Mouse (Mus musculus) midbrain, embryonic 11.5 days (tissue): Measurements from ENCODE around the gene Pradc1. TPM values are rescaled to one million over a fixed set of nuclear protein-coding genes. Genes with fewer than 3 reads are reported as not detected.
A peak's percentile ranks its signal among the peaks of the same experiment; 100 is the strongest.

Experiments
- ATAC-seq: fragments of 200-750 bp; cut with Nextera tagmentation; 2 replicates; pipeline ENCODE4 v1.8.0; 2017; ENCODE audit warnings: moderate TSS enrichment, moderate library complexity; ENCODE audit not compliant: low FRiP score
- DNase-seq: peaks from one replicate; pipeline ENCODE4 v3.0.0; 2015; ENCODE audit warnings: low spot score; ENCODE audit errors: missing footprints
- H3K27ac ChIP-seq: fragments of 300-500 bp; sonication (generic); 2 replicates; pipeline ENCODE4 v1.5.1; 2014; ENCODE audit warnings: low read depth, low read length
- H3K27me3 ChIP-seq: fragments of 300-500 bp; sonication (generic); 2 replicates; pipeline ENCODE4 v1.6.1; 2014; ENCODE audit warnings: mild to moderate bottlenecking, low read length, moderate library complexity, mixed read lengths; ENCODE audit not compliant: control insufficient read depth, insufficient read depth
- H3K36me3 ChIP-seq: fragments of 300-500 bp; sonication (generic); 2 replicates; pipeline ENCODE4 v1.6.1; 2014; ENCODE audit warnings: mild to moderate bottlenecking, low read length, moderate library complexity, mixed read lengths; ENCODE audit not compliant: control insufficient read depth, insufficient read depth
- H3K4me1 ChIP-seq: fragments of 300-500 bp; sonication (generic); 2 replicates; pipeline ENCODE4 v1.6.1; 2014; ENCODE audit warnings: low read length; ENCODE audit not compliant: control insufficient read depth, insufficient read depth
- H3K4me2 ChIP-seq: fragments of 300-500 bp; sonication (generic); 2 replicates; pipeline ENCODE4 v1.6.1; 2014; ENCODE audit warnings: mild to moderate bottlenecking, moderate library complexity
- H3K4me3 ChIP-seq: fragments of 300-500 bp; sonication (generic); 2 replicates; pipeline ENCODE4 v1.5.1; 2014; ENCODE audit warnings: low read depth, low read length
- H3K9ac ChIP-seq: fragments of 300-500 bp; sonication (generic); 2 replicates; pipeline ENCODE4 v1.6.1; 2014; ENCODE audit warnings: low read length
- H3K9me3 ChIP-seq: fragments of 300-500 bp; sonication (generic); 2 replicates; pipeline ENCODE4 v1.6.1; 2016; ENCODE audit warnings: low read length; ENCODE audit not compliant: control insufficient read depth
- WGBS: fragments of 180-500 bp; shearing (Covaris S2); extraction: QIAGEN DNeasy Blood & Tissue Kit; methylation state at CpG from one replicate; pipeline ENCODE4 v1.1.7; 2014; 5-methylcytosine and 5-hydroxymethylcytosine counted together
- polyA plus RNA-seq: library from polyadenylated mRNA; unstranded; fragments of >200 nt; fragmentation: Nextera tagmentation; extraction: Ambion mirVana; gene quantifications from 2 replicates; pipeline ENCODE4 v1.2.1, GENCODE M21; 2014

Pradc1 gene
- polyA plus RNA-seq = 24.6 and 29.4 TPM in 2 replicates

DNA sequence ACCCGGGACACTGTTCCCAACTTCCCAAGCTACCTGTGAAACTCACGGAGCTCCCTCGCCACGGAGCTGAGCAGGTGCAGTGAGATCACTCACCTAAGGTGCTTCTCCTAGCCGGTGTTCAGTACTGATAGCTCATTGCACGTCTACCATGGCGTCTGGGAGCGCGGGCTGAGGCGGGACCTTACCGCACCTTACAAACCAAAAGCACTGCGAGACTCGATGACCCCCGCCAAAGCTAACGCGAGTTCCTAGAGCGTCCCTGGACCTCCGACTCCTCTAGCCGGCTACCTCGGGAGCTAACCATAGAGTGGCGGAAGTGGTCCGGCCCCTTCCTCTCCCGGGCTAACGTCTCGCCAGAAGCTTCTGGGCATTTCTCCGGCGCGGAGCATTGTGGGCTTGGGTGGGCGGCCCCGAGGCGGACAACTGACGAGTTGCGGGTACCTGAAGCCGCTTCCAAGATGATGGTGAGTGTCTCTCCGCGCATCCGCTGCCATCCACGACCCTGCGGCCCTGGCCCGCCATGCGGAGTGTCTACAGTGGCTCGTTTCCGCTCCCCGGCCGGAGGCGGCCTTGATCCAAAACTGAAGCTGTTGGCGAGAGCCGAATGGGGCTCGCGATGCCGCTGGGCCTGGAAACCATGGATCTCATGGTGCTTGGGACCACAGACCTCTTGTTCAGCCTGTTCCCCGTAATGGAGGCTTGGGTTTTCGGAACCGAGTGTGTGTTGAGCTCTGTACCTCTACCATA is at the start of gene Pradc1:
Pradc1 (minus strand) TSS at position 307 of the 747 bp plus-strand sequence.
- under 1% methylated on average over 54 of the region's 54 CpGs for WGBS
- Histone ChIP-seq H3K4me1 (peaks cover 27% of the 10 kb centered on the region), H3K27ac (peak within 1 kb of the TSS; percentile 81), H3K4me3 (peak within 1 kb of the TSS; percentile 44), H3K9ac (peak within 1 kb of the TSS; percentile 90), H3K27me3 (no peaks in the 10 kb centered on the region), H3K36me3 (no peaks in the 10 kb centered on the region), H3K9me3 (no peaks in the 10 kb centered on the region), H3K4me2 (peak within 1 kb of the TSS; percentile 96)
- DNase-seq = peak; percentile 99
- ATAC-seq = peak; percentile 91

DNA sequence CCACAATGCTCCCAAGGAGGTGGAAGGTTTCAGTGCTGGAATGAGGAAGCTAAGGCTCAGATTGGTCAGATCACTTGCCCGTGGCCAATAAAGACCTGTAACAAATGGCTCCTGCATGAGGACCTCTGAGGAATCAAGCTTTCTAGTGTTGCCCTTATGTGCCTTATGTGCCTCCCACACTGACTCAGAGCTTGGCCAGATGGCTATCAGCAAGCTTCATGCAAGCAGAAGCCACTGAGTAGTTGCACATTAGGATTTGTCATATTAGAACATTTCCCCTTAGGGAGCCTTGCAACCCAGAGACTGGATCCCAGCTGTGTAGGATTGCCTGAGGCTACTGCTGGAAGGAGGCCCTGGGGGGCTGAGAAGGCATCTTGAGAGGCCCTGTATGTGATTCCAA is 48.6 kb upstream of the Pradc1 start:
- WGBS = 82% methylated on average over 1 of the region's 1 CpGs
- Histone ChIP-seq H3K27ac (no peak overlapping the region), H3K27me3 (peaks cover 9% of the 10 kb centered on the region), H3K4me3 (no peak overlapping the region), H3K9me3 (no peaks in the 10 kb centered on the region), H3K4me1 (peaks cover 16% of the 10 kb centered on the region), H3K9ac (no peak overlapping the region), H3K4me2 (no peak overlapping the region), H3K36me3 (no peaks in the 10 kb centered on the region)
- ATAC-seq (no peak), DNase-seq (no peak)

DNA sequence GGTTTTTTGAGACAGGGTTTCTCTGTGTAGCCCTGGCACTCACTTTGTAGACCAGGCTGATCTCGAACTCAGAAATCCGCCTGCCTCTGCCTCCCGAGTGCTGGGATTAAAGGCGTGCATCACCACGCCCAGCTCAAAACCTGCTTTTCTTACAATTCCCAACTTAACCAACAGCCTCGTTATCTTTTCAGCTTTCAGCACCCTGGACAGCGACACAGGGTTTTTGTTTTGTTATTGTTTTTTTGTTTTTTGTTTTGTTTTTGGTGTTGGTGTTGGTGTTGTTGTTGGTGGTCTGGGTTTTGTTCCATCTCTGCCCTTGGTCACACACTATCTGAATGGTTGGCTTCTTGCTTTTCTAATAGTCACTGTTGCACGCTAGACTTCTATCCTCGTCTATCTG is 46.4 kb upstream of the Pradc1 start:
- peaks cover under 1% of the 10 kb centered on the region for H3K27me3 ChIP-seq
- H3K4me2 ChIP-seq = no peak overlapping the region
- H3K9ac ChIP-seq = no peak overlapping the region
- no peak overlapping the region for H3K27ac ChIP-seq
- H3K4me1 ChIP-seq = peaks cover 14% of the 10 kb centered on the region
- DNase-seq (no peak), ATAC-seq (no peak)
- no peaks in the 10 kb centered on the region for H3K36me3 ChIP-seq
- H3K9me3 ChIP-seq = no peaks in the 10 kb centered on the region
- H3K4me3 ChIP-seq = no peak overlapping the region
- 78% methylated on average over 9 of the region's 9 CpGs for WGBS

DNA sequence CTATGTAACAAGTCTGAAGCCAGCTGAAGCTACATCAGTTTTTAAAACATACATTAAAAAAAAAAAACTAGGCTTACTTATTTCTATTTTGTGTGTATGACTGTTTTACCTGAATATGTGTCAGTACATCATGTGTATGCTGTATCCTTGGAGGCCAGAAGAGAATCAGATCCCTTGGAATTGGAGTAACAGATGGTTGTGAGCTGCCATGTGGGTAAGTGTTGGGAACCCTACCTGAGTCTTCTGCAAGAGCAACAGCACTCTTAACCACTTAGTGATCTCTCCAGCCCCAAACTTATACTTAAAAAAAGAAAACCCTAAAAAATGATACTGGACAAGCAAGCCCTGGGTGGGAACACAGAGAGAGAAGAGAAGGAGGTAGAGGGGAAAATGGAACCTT is 45.2 kb upstream of the Pradc1 start:
- Histone ChIP-seq H3K27me3 (no peaks in the 10 kb centered on the region), H3K36me3 (no peaks in the 10 kb centered on the region), H3K9ac (no peak overlapping the region), H3K9me3 (no peaks in the 10 kb centered on the region), H3K4me1 (peaks cover 7% of the 10 kb centered on the region), H3K4me2 (no peak overlapping the region), H3K4me3 (no peak overlapping the region), H3K27ac (no peak overlapping the region)
- DNase-seq (no peak), ATAC-seq (no peak)

- Histone ChIP-seq H3K4me2 (no peak overlapping the region), H3K9me3 (no peaks in the 10 kb centered on the region), H3K9ac (no peak overlapping the region), H3K36me3 (no peaks in the 10 kb centered on the region), H3K4me1 (peaks cover 8% of the 10 kb centered on the region; the same call in 1 of the 2 replicates), H3K4me3 (no peak overlapping the region), H3K27me3 (no peaks in the 10 kb centered on the region), H3K27ac (no peak overlapping the region)
- DNase-seq (no peak), ATAC-seq (no peak)
- WGBS = 92% methylated on average over 3 of the region's 3 CpGs
Measured at GRCm38 (mm10) chr6:85491606-85492005, 39.8 kb upstream of the Pradc1 start.

GRCm38 (mm10) chr6:85490252-85490651 is 38.5 kb upstream of the Pradc1 start:
- H3K36me3 ChIP-seq = no peaks in the 10 kb centered on the region
- no peak overlapping the region for H3K4me2 ChIP-seq
- no peak overlapping the region for H3K9ac ChIP-seq
- no peak overlapping the region for H3K4me3 ChIP-seq
- 88% methylated on average over 4 of the region's 4 CpGs for WGBS
- H3K27ac ChIP-seq = no peak overlapping the region
- ATAC-seq (no peak), DNase-seq (no peak)
- peaks cover 8% of the 10 kb centered on the region; the same call in 1 of the 2 replicates for H3K4me1 ChIP-seq
- H3K27me3 ChIP-seq = peaks cover 12% of the 10 kb centered on the region
- no peaks in the 10 kb centered on the region for H3K9me3 ChIP-seq

DNA sequence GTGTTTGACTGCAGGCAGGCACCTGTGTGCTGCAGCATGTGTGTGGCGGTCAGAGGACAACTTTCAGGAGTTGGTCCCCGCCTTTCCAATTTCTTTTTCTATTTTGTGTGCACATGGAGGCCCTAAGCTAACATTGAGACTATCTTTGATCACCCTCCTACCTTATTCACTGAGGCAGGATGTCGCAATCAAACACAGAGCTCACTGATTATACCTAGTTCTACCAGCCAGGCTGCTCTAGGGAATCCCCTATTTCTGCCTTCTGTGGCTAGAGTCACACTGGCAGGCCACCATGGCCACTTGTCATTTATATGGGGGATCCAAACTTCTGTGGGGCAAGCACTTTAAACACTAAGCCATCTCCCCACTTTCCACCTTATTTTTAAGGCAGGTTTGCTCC is 37.9 kb upstream of the Pradc1 start:
- no peak overlapping the region for H3K9ac ChIP-seq
- peaks cover 8% of the 10 kb centered on the region; the same call in 1 of the 2 replicates for H3K4me1 ChIP-seq
- H3K27me3 ChIP-seq = peaks cover 18% of the 10 kb centered on the region
- H3K27ac ChIP-seq = no peak overlapping the region
- no peak for DNase-seq
- no peak for ATAC-seq
- H3K9me3 ChIP-seq = no peaks in the 10 kb centered on the region
- no peaks in the 10 kb centered on the region for H3K36me3 ChIP-seq
- WGBS = 78% methylated on average over 3 of the region's 3 CpGs
- no peak overlapping the region for H3K4me2 ChIP-seq
- no peak overlapping the region for H3K4me3 ChIP-seq

- peaks cover 15% of the 10 kb centered on the region; the same call in 1 of the 2 replicates for H3K4me1 ChIP-seq
- no peaks in the 10 kb centered on the region for H3K36me3 ChIP-seq
- H3K27me3 ChIP-seq = peaks cover 30% of the 10 kb centered on the region
- H3K4me2 ChIP-seq = no peak overlapping the region
- DNase-seq (no peak), ATAC-seq (peak; percentile 52)
- no peak overlapping the region; the same call in 1 of the 2 replicates for H3K27ac ChIP-seq
- no peaks in the 10 kb centered on the region for H3K9me3 ChIP-seq
- no peak overlapping the region for H3K4me3 ChIP-seq
- no peak overlapping the region for H3K9ac ChIP-seq
- WGBS = 30% methylated on average over 4 of the region's 4 CpGs
Measured at GRCm38 (mm10) chr6:85488510-85488909, 36.7 kb upstream of the Pradc1 start.

DNA sequence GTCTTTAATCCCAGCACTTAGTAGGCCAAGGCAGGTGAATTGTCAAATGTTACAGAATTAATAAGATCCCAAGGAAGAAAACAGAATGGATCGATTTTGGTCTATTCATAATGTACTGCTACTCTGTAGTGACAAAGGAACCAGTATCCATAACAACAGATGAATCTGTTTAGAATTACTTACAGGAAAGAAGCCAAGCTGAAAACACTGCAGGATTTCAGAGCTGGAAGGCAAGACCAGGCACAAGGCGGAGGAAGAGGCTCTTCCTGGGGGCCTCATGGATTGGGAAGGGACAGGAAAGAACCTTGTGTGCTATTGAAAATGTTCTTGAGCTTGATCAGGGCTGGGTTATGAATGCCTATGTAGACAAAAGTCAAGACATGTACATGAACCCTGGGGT is 34.0 kb upstream of the Pradc1 start:
- Histone ChIP-seq H3K27me3 (peaks cover 36% of the 10 kb centered on the region), H3K9me3 (no peaks in the 10 kb centered on the region), H3K4me2 (no peak overlapping the region), H3K4me1 (peaks cover 15% of the 10 kb centered on the region; the same call in 1 of the 2 replicates), H3K4me3 (no peak overlapping the region), H3K9ac (no peak overlapping the region), H3K36me3 (no peaks in the 10 kb centered on the region), H3K27ac (no peak overlapping the region)
- DNase-seq (no peak), ATAC-seq (no peak)
- 81% methylated on average over 2 of the region's 2 CpGs for WGBS
